Mouse (Mus musculus) intestine, embryonic 15.5 days (tissue): Measurements from ENCODE around the gene Shisa3. TPM values are rescaled to one million over a fixed set of nuclear protein-coding genes. Genes with fewer than 3 reads are reported as not detected.

ENCODE experiments used
- ATAC-seq: fragments of 200-750 bp; cut with Nextera tagmentation; 2 replicates; pipeline ENCODE4 v1.8.0; 2017; ENCODE audit warnings: moderate TSS enrichment, moderate library complexity
- H3K27ac ChIP-seq: fragments of 300-500 bp; sonication (generic); 2 replicates; pipeline ENCODE4 v1.5.1; 2015; ENCODE audit warnings: mild to moderate bottlenecking, inconsistent platforms
- H3K27me3 ChIP-seq: fragments of 300-500 bp; sonication (generic); replicated peaks from 2 replicates; pipeline ENCODE4 v1.6.1; 2015; ENCODE audit warnings: inconsistent platforms
- H3K36me3 ChIP-seq: fragments of 300-500 bp; sonication (generic); 2 replicates; pipeline ENCODE4 v1.6.1; 2015; ENCODE audit warnings: inconsistent platforms
- H3K4me1 ChIP-seq: fragments of 300-500 bp; sonication (generic); replicated peaks from 2 replicates; pipeline ENCODE4 v1.6.1; 2015; ENCODE audit warnings: inconsistent platforms
- H3K4me2 ChIP-seq: fragments of 300-500 bp; sonication (generic); replicated peaks from 2 replicates; pipeline ENCODE4 v1.6.1; 2015; ENCODE audit warnings: mild to moderate bottlenecking, inconsistent platforms
- H3K4me3 ChIP-seq: fragments of 300-500 bp; sonication (generic); replicated peaks from 2 replicates; pipeline ENCODE4 v1.5.1; 2015; ENCODE audit warnings: inconsistent platforms
- H3K9ac ChIP-seq: fragments of 300-500 bp; sonication (generic); 2 replicates; pipeline ENCODE4 v1.6.1; 2015; ENCODE audit warnings: inconsistent platforms
- H3K9me3 ChIP-seq: fragments of 300-500 bp; sonication (generic); 2 replicates; pipeline ENCODE4 v1.6.1; 2016; ENCODE audit warnings: inconsistent platforms
- WGBS: fragments of 180-500 bp; shearing (Covaris S2); methylation state at CpG from one replicate; pipeline ENCODE4 v1.1.7; 2015; 5-methylcytosine and 5-hydroxymethylcytosine counted together
- polyA plus RNA-seq: library from polyadenylated mRNA; unstranded; fragments of >200 nt; fragmentation: Nextera tagmentation; extraction: Ambion mirVana; gene quantifications from 2 replicates; pipeline ENCODE4 v1.2.1, GENCODE M21; 2015

The Shisa3 gene
- polyA plus RNA-seq, 1 experiment from 2014 or later: 15.2 TPM

DNA sequence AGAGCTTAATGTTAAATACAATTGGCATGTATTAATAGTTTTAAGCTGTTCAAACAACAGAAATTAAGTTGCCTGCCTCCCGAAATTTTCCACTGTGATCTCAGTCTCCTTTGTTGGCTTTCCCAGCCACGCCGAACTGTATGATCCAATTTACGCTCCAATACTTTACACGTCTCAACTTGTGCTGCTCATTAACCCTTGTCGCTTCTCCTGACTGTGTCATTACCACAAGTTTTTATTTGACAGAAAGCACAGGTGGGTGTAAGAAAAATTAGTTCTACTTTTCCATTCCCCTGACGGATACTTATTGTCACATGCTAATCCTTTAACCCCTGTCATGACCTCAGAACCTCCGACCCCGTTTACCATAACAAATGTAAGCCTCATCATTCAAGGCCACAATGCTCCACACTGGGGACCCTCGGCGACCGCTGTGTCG, 49.2 kb downstream of the Shisa3 start:
- ATAC-seq: no peak
- Histone ChIP-seq H3K9me3 (no peaks in the 10 kb centered on the region), H3K4me1 (no peaks in the 10 kb centered on the region), H3K27me3 (no peaks in the 10 kb centered on the region), H3K27ac (no peak overlapping the region), H3K9ac (no peak overlapping the region), H3K36me3 (no peaks in the 10 kb centered on the region), H3K4me2 (no peak overlapping the region), H3K4me3 (no peak overlapping the region)
- WGBS: 66% methylated on average over 13 of the region's 13 CpGs

DNA sequence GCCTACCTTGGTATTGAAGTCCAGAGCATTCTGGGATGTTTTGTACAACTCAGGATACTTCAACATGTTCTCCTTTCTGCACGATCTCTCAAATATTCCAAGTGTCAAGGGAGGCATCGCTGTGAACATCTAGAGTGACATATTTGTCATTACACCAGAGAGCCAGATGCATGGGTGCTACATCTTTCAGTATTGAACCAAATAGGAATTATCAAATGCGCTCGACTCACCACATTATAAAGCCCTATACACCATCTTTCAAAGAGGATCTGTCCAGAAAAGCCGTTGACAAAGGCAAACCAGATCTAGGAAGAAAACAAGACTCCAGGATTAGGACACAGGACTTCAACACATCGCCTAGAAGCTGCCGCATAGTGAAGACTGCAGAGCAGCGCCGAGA, 52.2 kb downstream of the Shisa3 start:
- no peaks in the 10 kb centered on the region for H3K9me3 ChIP-seq
- H3K36me3 ChIP-seq: no peaks in the 10 kb centered on the region
- H3K9ac ChIP-seq: no peak overlapping the region
- WGBS: 92% methylated on average over 9 of the region's 9 CpGs
- H3K27me3 ChIP-seq: no peaks in the 10 kb centered on the region
- H3K4me3 ChIP-seq: no peak overlapping the region
- H3K4me1 ChIP-seq: no peaks in the 10 kb centered on the region
- ATAC-seq: no peak
- no peak overlapping the region for H3K4me2 ChIP-seq
- H3K27ac ChIP-seq: no peak overlapping the region

DNA sequence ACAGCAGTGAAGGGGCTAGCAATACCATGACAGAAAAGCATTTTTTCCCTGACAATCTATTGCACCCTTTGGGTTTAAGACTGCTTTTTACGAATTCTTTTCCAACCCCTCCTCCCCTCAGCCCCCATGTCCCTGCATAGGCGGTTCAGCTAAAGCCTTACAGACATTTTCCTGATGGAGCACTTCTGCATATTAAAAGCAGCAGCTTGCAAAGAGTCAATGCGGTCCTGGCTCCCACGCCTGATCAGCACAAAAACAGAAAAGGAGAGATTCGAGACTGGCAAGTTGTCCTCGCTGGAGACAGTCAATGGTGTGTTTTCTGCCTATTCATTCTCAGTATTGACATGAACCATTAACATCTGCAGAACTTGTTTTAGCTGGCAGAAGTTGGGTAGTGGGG, 55.0 kb downstream of the Shisa3 start:
- WGBS: 46% methylated on average over 6 of the region's 6 CpGs
- ATAC-seq: no peak
- H3K4me1 ChIP-seq: no peaks in the 10 kb centered on the region
- no peaks in the 10 kb centered on the region for H3K36me3 ChIP-seq
- H3K4me3 ChIP-seq: no peak overlapping the region
- H3K4me2 ChIP-seq: no peak overlapping the region
- H3K27ac ChIP-seq: no peak overlapping the region
- H3K27me3 ChIP-seq: no peaks in the 10 kb centered on the region
- H3K9ac ChIP-seq: no peak overlapping the region
- H3K9me3 ChIP-seq: no peaks in the 10 kb centered on the region

DNA sequence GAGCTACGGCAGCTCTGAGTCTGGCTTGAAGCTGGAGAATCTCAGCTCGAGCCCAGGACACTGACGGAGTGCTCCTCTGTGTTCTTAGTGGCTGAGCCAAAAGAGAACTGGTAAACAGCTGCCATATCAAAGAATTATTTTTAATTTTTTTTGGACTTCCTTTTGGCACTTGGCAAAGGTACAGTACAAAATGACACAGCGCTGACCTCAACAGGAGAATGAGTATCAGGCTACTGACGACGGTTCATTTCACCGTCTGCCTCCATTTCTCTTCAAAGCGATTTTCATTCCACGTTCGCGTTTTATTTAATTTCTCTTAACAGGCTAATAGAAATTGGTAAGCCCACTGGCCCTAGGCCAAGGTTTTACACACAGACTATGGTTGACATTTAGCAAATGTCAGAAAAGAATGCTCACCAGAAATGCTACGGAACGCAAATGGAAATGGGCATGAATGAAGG, 61.8 kb downstream of the Shisa3 start:
- H3K9ac ChIP-seq: no peak overlapping the region
- no peaks in the 10 kb centered on the region for H3K36me3 ChIP-seq
- H3K4me3 ChIP-seq: no peak overlapping the region
- ATAC-seq: peak; percentile 73
- H3K9me3 ChIP-seq: no peaks in the 10 kb centered on the region
- no peak overlapping the region; the same call in 1 of the 2 replicates for H3K4me2 ChIP-seq
- H3K4me1 ChIP-seq: no peaks in the 10 kb centered on the region
- H3K27ac ChIP-seq: no peak overlapping the region
- WGBS: 48% methylated on average over 13 of the region's 13 CpGs
- H3K27me3 ChIP-seq: no peaks in the 10 kb centered on the region

DNA sequence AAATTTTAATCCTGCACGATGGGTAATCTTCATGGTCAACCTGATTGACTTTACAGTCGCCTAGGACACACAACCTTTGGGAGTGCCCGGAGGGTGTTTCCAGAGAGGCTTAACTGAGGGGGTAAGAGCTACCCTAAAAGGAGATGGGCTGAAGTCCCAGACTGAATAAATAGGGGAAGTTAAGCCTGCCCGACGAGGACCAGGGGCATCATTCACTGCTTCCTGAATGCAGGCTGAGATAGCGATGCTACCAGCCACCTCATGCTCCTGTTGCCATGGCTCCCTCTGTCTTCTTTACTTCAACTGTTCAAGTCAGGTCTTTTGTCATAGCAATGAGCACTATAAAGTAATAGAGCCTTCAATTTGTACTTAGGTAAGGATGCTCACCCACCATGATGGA, 62.5 kb downstream of the Shisa3 start:
- H3K4me1 ChIP-seq: no peaks in the 10 kb centered on the region
- no peak overlapping the region for H3K4me3 ChIP-seq
- H3K9ac ChIP-seq: no peak overlapping the region
- H3K27me3 ChIP-seq: no peaks in the 10 kb centered on the region
- H3K27ac ChIP-seq: no peak overlapping the region
- no peak for ATAC-seq
- no peak overlapping the region for H3K4me2 ChIP-seq
- no peaks in the 10 kb centered on the region for H3K9me3 ChIP-seq
- no peaks in the 10 kb centered on the region for H3K36me3 ChIP-seq
- 59% methylated on average over 6 of the region's 6 CpGs for WGBS

DNA sequence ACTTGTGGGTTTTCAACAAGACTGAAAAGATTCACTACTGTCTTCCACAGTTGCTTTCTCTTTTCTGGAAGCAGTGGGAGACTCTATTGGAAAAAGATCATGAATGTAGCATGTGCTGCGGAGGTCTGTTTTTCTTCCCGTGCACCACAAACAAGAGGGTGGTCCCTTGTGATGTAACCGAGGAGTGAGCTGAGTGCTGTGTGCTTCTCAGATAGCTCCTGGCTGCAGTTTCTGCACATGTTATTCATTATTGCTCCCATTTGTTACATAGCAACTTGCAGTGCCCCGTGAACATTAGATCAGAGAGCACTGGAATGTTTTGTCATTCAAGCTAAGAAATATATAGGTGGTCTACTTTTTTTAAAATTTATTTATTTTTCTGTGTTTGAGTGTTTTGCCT, 65.3 kb downstream of the Shisa3 start:
- Histone ChIP-seq H3K27ac (no peak overlapping the region), H3K4me1 (no peaks in the 10 kb centered on the region), H3K27me3 (no peaks in the 10 kb centered on the region), H3K9ac (no peak overlapping the region), H3K36me3 (no peaks in the 10 kb centered on the region), H3K9me3 (no peaks in the 10 kb centered on the region), H3K4me3 (no peak overlapping the region), H3K4me2 (no peak overlapping the region)
- ATAC-seq: no peak
- 82% methylated on average over 4 of the region's 4 CpGs for WGBS

Other genes starting within 250 kb of the Shisa3 start
- gene Bend4, start 179.6 kb upstream of the Shisa3 start, polyA plus RNA-seq: 3.5 and 3.7 TPM in 2 replicates
- 15.8 and 16.5 TPM in 2 replicates for gene Atp8a1, start 239.6 kb downstream of the Shisa3 start, polyA plus RNA-seq